Mouse (Mus musculus) spleen, adult 2 months (tissue): ENCODE data around the gene Auts2.

Experiments
- CTCF ChIP-seq: fragments of 200-500 bp; IDR thresholded peaks from 2 replicates; pipeline ENCODE4 v1.5.1; 2011; ENCODE audit warnings: mild to moderate bottlenecking, inconsistent platforms; ENCODE audit not compliant: insufficient read depth, insufficient read length, insufficient replicate concordance; ENCODE audit errors: extremely low read depth
- POLR2A ChIP-seq: fragments of 200-500 bp; IDR thresholded peaks from 2 replicates; pipeline ENCODE4 v1.6.1; 2011; ENCODE audit warnings: low read depth, low read length, inconsistent platforms

GRCm38 (mm10) chr5:131826362-131827261 lies 716.5 kb downstream of the Auts2 start:
- TF ChIP-seq CTCF: no peak
- TF ChIP-seq POLR2A: no peak
